Mouse (Mus musculus): Measurements from ENCODE around the gene Crisp4.

Crisp4 gene

GRCm38 (mm10) chr1:18145802-18146201 is at the start of gene Crisp4:
Gene Crisp4, minus strand, starts transcription at chr1:18145902.
- no peak for DNase-seq (ENCODE audit: low read depth in 2 of 2, low spot score in 2 of 2)

GRCm38 (mm10) chr1:18191719-18192118 is 46.0 kb upstream of the Crisp4 start:
- no peak for DNase-seq (ENCODE audit: low read depth in 2 of 2, low spot score in 2 of 2)

- DNase-seq (ENCODE audit: low read depth in 2 of 2, low spot score in 2 of 2) = no peak
These were observed 45.3 kb upstream of the Crisp4 start for GRCm38 (mm10) chr1:18190714-18191712.

GRCm38 (mm10) chr1:18181167-18181566 is 35.5 kb upstream of the Crisp4 start:
- no peak for DNase-seq (ENCODE audit: low read depth in 2 of 2, low spot score in 2 of 2)

- DNase-seq (ENCODE audit: low read depth in 2 of 2, low spot score in 2 of 2) = no peak
These were observed 24.9 kb upstream of the Crisp4 start for GRCm38 (mm10) chr1:18170573-18170972.

- DNase-seq (ENCODE audit: low read depth in 2 of 2, low spot score in 2 of 2) = no peak
These were observed 22.6 kb upstream of the Crisp4 start for GRCm38 (mm10) chr1:18168261-18168660.

- DNase-seq (ENCODE audit: low read depth in 2 of 2, low spot score in 2 of 2) = no peak
These were observed 13.4 kb upstream of the Crisp4 start for GRCm38 (mm10) chr1:18159082-18159481.

- no peak for DNase-seq (ENCODE audit: low read depth in 2 of 2, low spot score in 2 of 2)
These were observed 2.5 kb upstream of the Crisp4 start for GRCm38 (mm10) chr1:18148211-18148610.

GRCm38 (mm10) chr1:18131691-18132090 is 14.0 kb downstream of the Crisp4 start:
- no peak for DNase-seq (ENCODE audit: low read depth in 2 of 2, low spot score in 2 of 2)

- DNase-seq (ENCODE audit: low read depth in 2 of 2, low spot score in 2 of 2) = no peak
These were observed 15.7 kb downstream of the Crisp4 start for GRCm38 (mm10) chr1:18129983-18130382.

GRCm38 (mm10) chr1:18106720-18107355 is 38.9 kb downstream of the Crisp4 start:
- DNase-seq (ENCODE audit: low read depth in 2 of 2, low spot score in 2 of 2) = no peak

- DNase-seq (ENCODE audit: low read depth in 2 of 2, low spot score in 2 of 2) = no peak
These were observed 39.7 kb downstream of the Crisp4 start for GRCm38 (mm10) chr1:18105866-18106529.

- DNase-seq (ENCODE audit: low read depth in 2 of 2, low spot score in 2 of 2) = no peak
These were observed 40.5 kb downstream of the Crisp4 start for GRCm38 (mm10) chr1:18105029-18105865.

Data from CD8-positive naive resting alpha-beta T cell, adult 2 months (primary cell).